Mouse (Mus musculus) thymus, postnatal 10 days (tissue): Measurements from ENCODE around the gene Clec11a.

ENCODE experiments used
- DNase-seq, 2 experiments: peaks; one replicate each; pipeline ENCODE4 v3.0.0; 2021; ENCODE audit warnings: low spot score in 2 of 2

The Clec11a gene

GRCm38 (mm10) chr7:44306516-44307240 lies at the start of gene Clec11a:
TSS of gene Clec11a (minus strand) at chr7:44306902.
- DNase-seq = no peak

GRCm38 (mm10) chr7:44355411-44355810 lies 48.7 kb upstream of the Clec11a start:
- no peak for DNase-seq

- no peak for DNase-seq
Observed at GRCm38 (mm10) chr7:44353601-44354340, 47.1 kb upstream of the Clec11a start.

- DNase-seq = no peak
Observed at GRCm38 (mm10) chr7:44352750-44353600, 46.3 kb upstream of the Clec11a start.

- DNase-seq = no peak
Observed at GRCm38 (mm10) chr7:44351881-44352749, 45.4 kb upstream of the Clec11a start.

- peak in 1 of 2 experiments; percentile 60 for DNase-seq
Observed at GRCm38 (mm10) chr7:44350957-44351711, 44.4 kb upstream of the Clec11a start.

GRCm38 (mm10) chr7:44349043-44349442 lies 42.3 kb upstream of the Clec11a start:
- DNase-seq = no peak

- DNase-seq = no peak
Observed at GRCm38 (mm10) chr7:44344622-44345021, 37.9 kb upstream of the Clec11a start.

- no peak for DNase-seq
Observed at GRCm38 (mm10) chr7:44343459-44344015, 36.8 kb upstream of the Clec11a start.

GRCm38 (mm10) chr7:44341714-44342113 lies 35.0 kb upstream of the Clec11a start:
- no peak for DNase-seq

GRCm38 (mm10) chr7:44341119-44341518 lies 34.4 kb upstream of the Clec11a start:
- DNase-seq = no peak

GRCm38 (mm10) chr7:44340226-44340625 lies 33.5 kb upstream of the Clec11a start:
- DNase-seq = no peak

- no peak for DNase-seq
Observed at GRCm38 (mm10) chr7:44337121-44337849, 30.6 kb upstream of the Clec11a start.

GRCm38 (mm10) chr7:44336046-44337021 lies 29.6 kb upstream of the Clec11a start:
- DNase-seq = no peak

GRCm38 (mm10) chr7:44335031-44335878 lies 28.6 kb upstream of the Clec11a start:
- DNase-seq = no peak

GRCm38 (mm10) chr7:44334139-44334538 lies 27.4 kb upstream of the Clec11a start:
- no peak for DNase-seq

- no peak for DNase-seq
Observed at GRCm38 (mm10) chr7:44332336-44332735, 25.6 kb upstream of the Clec11a start.
